Mouse (Mus musculus) right cerebral cortex, postnatal 25 days (tissue): ENCODE measurements around the gene Drd2.

Source experiments
- DNase-seq: peaks from one replicate; pipeline ENCODE4 v3.0.0; 2022

Gene Drd2

DNA sequence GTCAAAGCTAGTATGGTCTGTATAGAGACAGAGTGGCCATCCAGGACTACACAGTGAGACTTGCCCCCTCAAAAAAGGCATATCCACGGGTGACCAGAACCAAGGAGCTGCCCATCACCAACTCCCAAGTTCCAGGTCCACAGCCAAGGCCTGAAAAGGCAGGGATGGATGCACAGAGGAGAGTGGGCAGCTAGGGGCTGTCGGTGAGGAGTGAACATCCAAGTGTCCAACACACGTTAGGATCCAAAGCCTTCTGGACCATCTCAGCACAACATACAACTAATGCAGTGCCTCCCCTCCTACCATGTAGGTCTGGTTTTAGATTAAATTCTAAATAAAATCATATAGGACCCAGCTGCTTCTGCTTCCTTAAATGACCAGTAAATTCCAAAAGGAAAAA lies 115.7 kb downstream of the Drd2 start:
- no peak for DNase-seq
